Mouse (Mus musculus) urinary bladder, postnatal 10 days (tissue): Measurements from ENCODE around the gene Olfr18.
"Not testable (repeated sequence)": the region's sequence is repeated elsewhere in the genome, so short reads cannot be mapped to it uniquely, and the experiment has no call there.

ENCODE experiments used
- DNase-seq: peaks from one replicate; pipeline ENCODE4 v3.0.0; 2022; ENCODE audit warnings: low spot score

Gene Olfr18

DNA sequence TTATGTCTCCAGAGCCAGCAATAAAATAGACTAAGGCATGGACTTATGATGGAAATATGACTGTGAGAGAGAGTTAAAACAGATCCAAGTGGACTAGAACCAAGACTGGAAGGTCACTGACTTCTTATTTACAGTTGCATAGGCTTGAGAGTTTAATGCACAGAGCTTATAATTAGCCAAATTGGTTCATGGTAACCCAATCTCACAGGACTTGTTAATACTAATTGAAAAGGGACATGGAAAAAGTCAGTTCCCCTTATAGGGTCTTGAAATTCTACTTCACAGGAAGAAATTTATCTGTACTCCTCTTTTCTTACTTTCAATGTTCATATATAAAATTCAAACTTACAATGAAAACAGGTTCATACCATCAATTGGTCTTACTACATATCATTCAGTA, at the start of gene Olfr18:
Gene Olfr18, minus strand, starts transcription at position 101 of the 400 bp plus-strand sequence.
- no peak for DNase-seq

GRCm38 (mm10) chr9:20385343-20385703, 49.4 kb upstream of the Olfr18 start:
- DNase-seq, result no peak

DNA sequence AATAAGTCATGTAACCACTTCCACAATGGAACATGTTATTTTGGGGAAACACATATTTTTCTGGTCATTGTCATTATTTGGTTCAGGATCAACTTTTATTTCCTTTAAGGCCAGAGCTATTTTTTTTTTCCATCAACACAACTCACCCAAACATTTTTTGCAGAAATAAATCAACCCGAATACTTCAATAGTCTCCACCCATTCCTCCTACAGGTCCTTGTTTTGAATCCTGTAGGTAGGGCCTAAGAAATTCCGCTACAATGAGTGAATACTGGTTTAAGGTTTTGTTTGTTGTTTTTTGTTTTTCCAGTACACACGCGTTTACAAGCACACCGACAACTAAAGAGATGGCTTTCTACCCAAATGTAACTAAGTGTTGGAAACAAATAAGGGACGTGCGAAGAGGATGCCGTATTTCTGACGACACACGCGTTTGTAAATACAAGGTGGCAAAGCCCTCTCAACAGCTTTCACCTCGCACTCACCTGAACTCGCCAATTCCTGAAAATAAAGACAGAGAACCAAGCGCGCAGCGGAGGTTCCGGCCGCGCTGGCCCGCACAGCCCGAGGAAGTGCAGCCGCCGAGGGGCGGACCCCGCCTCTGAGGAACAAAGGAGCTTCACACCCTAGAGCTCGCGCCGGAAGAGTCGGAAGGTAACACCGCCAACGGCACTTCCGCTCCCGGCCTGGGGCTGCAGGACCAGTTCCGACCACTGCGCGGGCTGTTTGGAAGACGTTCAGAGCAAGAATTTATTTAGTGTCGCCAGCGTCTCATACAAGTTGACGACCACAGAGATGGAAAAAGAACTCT, 48.8 kb upstream of the Olfr18 start, which contains the start of gene Zfp560:
Gene Zfp560, minus strand, starts transcription at position 646 of the 811 bp plus-strand sequence.
- DNase-seq, result peak; percentile 64

DNA sequence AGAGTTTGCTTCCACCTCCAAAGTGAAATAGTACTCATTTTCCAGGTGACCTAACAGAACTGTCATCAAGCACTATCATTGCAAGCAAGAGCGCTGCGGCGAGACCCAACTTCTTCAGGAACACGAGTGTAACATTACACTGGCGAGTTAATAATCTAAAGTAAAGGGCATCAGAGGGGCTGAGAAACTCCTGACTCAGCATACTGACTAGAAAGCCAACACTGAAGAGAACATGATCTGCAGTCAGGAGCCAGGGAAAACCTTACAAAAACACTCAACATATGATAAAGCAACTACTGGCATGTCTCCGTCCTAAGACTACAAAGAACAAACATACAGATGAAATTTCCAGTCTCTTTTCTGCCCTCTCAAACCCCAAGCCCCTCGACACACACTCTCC, 47.8 kb upstream of the Olfr18 start:
- no peak for DNase-seq

DNA sequence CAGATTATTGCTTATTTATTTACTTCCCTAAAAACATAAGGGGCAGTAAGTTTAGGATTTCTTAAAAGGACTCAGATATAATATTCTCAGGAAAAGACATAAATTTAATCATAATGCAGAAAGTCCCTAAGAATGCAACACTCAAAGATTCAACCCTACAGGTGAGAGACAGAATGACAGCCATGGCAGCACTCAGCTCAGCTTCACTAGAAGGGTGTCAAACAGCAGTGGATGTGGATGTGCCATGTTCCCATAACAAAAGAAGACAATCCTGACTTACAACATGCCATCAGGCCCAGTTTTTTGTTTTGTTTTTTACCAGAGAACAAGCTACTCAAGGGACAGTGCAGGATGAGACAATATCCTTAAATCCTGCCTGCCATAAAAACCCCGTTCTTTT, 38.8 kb upstream of the Olfr18 start:
- no peak for DNase-seq

GRCm38 (mm10) chr9:20367311-20367710, 31.4 kb upstream of the Olfr18 start:
- DNase-seq, result no peak

DNA sequence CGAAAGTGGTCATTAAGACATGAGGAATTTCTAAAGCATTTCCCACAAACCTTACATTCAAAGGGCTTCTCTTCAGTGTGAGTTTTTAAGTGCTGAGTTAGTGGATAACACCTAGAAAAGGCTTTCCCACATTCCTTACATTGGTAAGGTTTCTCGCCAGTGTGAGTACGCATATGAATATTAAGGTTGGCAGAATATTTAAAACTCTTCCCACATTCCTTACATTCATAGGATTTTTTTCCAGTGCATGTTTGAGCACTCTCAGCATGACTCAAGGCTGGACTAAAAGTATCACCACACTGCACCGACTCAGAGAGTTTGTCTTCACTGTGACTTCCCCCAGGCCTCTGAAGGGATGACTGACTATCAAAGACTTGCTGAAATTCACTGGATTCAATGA, 12.6 kb upstream of the Olfr18 start:
- no peak for DNase-seq

DNA sequence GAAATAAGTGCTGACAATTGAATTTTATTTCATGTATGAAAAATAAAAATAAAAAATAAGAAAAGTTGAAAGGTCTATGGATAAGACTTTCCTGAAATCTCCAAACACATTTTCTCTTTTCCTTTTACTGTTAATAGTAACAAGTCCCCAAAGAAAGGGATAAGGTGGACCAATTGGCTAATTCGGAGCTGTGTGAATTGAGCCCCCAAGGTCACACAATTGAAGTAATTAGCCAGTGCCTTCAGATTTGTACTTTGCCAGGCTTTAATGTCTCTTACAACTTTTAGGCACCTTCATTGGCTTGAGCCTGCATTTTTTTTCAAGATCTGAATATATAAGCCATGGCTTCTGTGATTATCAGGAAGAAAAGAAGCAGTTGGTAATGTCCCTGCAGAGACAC, 37.7 kb downstream of the Olfr18 start, which contains the start of gene Olfr873:
Gene Olfr873, plus strand, starts transcription at position 301 of the 400 bp plus-strand sequence.
- DNase-seq, result no peak

DNA sequence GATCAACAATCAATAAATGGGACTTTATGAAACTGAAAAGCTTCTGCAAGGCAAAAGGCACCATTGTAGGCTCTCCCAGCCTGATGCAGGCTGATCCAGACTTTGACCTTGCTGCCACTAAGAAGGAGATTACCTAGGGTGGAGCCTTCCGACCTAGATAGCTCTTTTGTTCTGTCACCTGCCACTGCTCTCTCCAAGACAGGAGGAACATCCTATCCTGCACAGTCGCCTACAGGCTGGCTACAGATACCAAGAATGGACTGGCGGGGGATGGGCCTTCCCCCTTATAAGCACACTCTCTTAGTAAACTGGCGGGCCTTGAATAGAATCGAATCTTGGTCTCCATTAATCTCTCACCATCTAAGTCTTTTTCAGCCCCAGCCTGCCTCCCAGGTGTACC, 40.3 kb downstream of the Olfr18 start:
- DNase-seq, result not testable (repeated sequence)

GRCm38 (mm10) chr9:20282051-20282450, 53.8 kb downstream of the Olfr18 start, which contains the start of gene Olfr39:
Gene Olfr39, plus strand, starts transcription at chr9:20282351.
- no peak for DNase-seq
